Mouse (Mus musculus): ENCODE measurements around the gene Tor1a.

- no peak for TF ChIP-seq POLR2A (IDR thresholded peaks at IDR 0.05; ENCODE audit: low read depth, low read length)
- TF ChIP-seq CTCF (IDR thresholded peaks at IDR 0.05; ENCODE audit: extremely low read depth, insufficient read length, insufficient replicate concordance, low read depth, low read length), result no peak
Measured at GRCm38 (mm10) chr2:30931922-30932321, 35.8 kb downstream of the Tor1a start.

Measured in small intestine, adult 2 months (tissue).